31 mouse cellular contexts compared by ENCODE assay signal in genomic region chr11:80212282-80212681, GRCm38 (mm10). TPM values are rescaled to one million over a fixed set of nuclear protein-coding genes. Genes with fewer than 3 reads are reported as not detected.
"Had no signal": no experiment of that assay in that cellular context is flagged by ENCODE, and none has a peak within 500 bp of the region (broad histone marks: within the 10 kb centered on the region; RNA-seq: fewer than 3 reads in every experiment).

No protein-coding gene starts in this region.

- H3K36me3 ChIP-seq: heart, embryonic 15.5 days; intestine, embryonic 15.5 days had no signal

- DNase-seq: heart, adult 2 months; heart, postnatal 10 days; heart, postnatal 14 days; heart, postnatal 36 days; heart, postnatal 4 days; kidney, adult 11 months; kidney, adult 18-20 months; kidney, adult 2 months; kidney, adult 8-10 months; kidney, adult 9 months; kidney, postnatal 10 days; kidney, postnatal 14 days; kidney, postnatal 25 days; kidney, postnatal 36 days; kidney, postnatal 4 days; layer of hippocampus, adult 9-11 months had no signal

- H3K4me3 ChIP-seq: heart, adult 2 months; heart, embryonic 10.5 days; heart, embryonic 12.5 days; heart, embryonic 13.5 days; heart, embryonic 15.5 days; hindbrain, embryonic 10.5 days; hindbrain, embryonic 12.5 days; hindbrain, embryonic 13.5 days; hindbrain, embryonic 15.5 days; intestine, embryonic 15.5 days; kidney, embryonic 15.5 days; layer of hippocampus, adult 2 months had no signal

- H3K9ac ChIP-seq: heart, embryonic 12.5 days; heart, embryonic 13.5 days; heart, embryonic 15.5 days; hindbrain, embryonic 12.5 days; hindbrain, embryonic 13.5 days; hindbrain, embryonic 14.5 days; hindbrain, embryonic 15.5 days; intestine, embryonic 15.5 days; kidney, embryonic 15.5 days had no signal

- H3K27ac ChIP-seq: heart, adult 2 months; heart, embryonic 10.5 days; heart, embryonic 13.5 days; heart, embryonic 15.5 days; hindbrain, embryonic 10.5 days; hindbrain, embryonic 12.5 days; hindbrain, embryonic 13.5 days; hindbrain, embryonic 14.5 days; hindbrain, embryonic 15.5 days; hindbrain, postnatal 0 days; intestine, embryonic 15.5 days; kidney, embryonic 15.5 days; kidney, postnatal 0 days; layer of hippocampus, adult 2 months had no signal

- H3K27me3 ChIP-seq: heart, embryonic 12.5 days; heart, embryonic 13.5 days; heart, embryonic 15.5 days; hindbrain, embryonic 12.5 days; hindbrain, embryonic 13.5 days; hindbrain, embryonic 15.5 days; intestine, embryonic 15.5 days; kidney, embryonic 15.5 days had no signal

RNA-seq across cellular contexts. Expression of gene Adap2, which starts 58.4 kb away (rescaled TPM):
- total RNA-seq: hematopoietic stem cell, adult 5-6 weeks had no signal
